Mouse (Mus musculus) liver, embryonic 14.5 days (tissue): ENCODE data around the gene Hpgds. TPM values are rescaled to one million over a fixed set of nuclear protein-coding genes. Genes with fewer than 3 reads are reported as not detected.
A peak's percentile ranks its signal among the peaks of the same experiment; 100 is the strongest.

Experiments used
- ATAC-seq: fragments of 200-750 bp; cut with Nextera tagmentation; 2 replicates; pipeline ENCODE4 v1.8.0; 2017; ENCODE audit warnings: moderate number of reproducible peaks, mild to moderate bottlenecking, moderate library complexity; ENCODE audit not compliant: insufficient read depth
- DNase-seq, 3 experiments: peaks; one replicate each; pipeline ENCODE4 v3.0.0-alpha.2; 2012 to 2013; ENCODE audit warnings: low read depth in 3 of 3, low spot score in 3 of 3
- H3K27ac ChIP-seq: fragments of 300-500 bp; sonication (generic); 2 replicates; pipeline ENCODE4 v1.5.1; 2014; ENCODE audit warnings: moderate library complexity, mild to moderate bottlenecking, control low read depth, inconsistent platforms
- H3K27me3 ChIP-seq: fragments of 300-500 bp; sonication (generic); 2 replicates; pipeline ENCODE4 v1.6.1; 2014; ENCODE audit warnings: mild to moderate bottlenecking, low read length, moderate library complexity; ENCODE audit not compliant: control insufficient read depth, insufficient read depth
- H3K36me3 ChIP-seq: fragments of 300-500 bp; sonication (generic); replicated peaks from 2 replicates; pipeline ENCODE4 v1.6.1; 2014; ENCODE audit warnings: low read depth; ENCODE audit not compliant: control insufficient read depth, insufficient read depth
- H3K4me1 ChIP-seq, 2 experiments: fragments of 200-500 bp in 1 of 2; fragments of 300-500 bp in 1 of 2; sonication (generic) in 1 of 2; replicated peaks; 2 replicates each; pipeline ENCODE4 v1.6.1; 2012 to 2014; ENCODE audit warnings: antibody characterized with exemption in 1 of 2, inconsistent platforms in 1 of 2, low read length in 1 of 2; ENCODE audit not compliant: control insufficient read depth in 2 of 2, insufficient read depth in 2 of 2
- H3K4me2 ChIP-seq: fragments of 300-500 bp; sonication (generic); 2 replicates; pipeline ENCODE4 v1.6.1; 2014; ENCODE audit warnings: low read depth, mild to moderate bottlenecking, control low read depth, moderate library complexity
- H3K4me3 ChIP-seq, 2 experiments: fragments of 200-500 bp in 1 of 2; fragments of 300-500 bp in 1 of 2; sonication (generic) in 1 of 2; 2 replicates each; pipeline ENCODE4 v1.5.1; 2012 to 2014; ENCODE audit warnings: low read depth in 2 of 2, low read length in 2 of 2, mild to moderate bottlenecking in 2 of 2, control low read depth in 1 of 2, inconsistent platforms in 1 of 2, moderate library complexity in 1 of 2; ENCODE audit not compliant: insufficient read depth in 1 of 2
- H3K9ac ChIP-seq: fragments of 300-500 bp; sonication (generic); replicated peaks from 2 replicates; pipeline ENCODE4 v1.6.1; 2014; ENCODE audit warnings: mild to moderate bottlenecking, control low read depth, moderate library complexity
- H3K9me3 ChIP-seq: fragments of 300-500 bp; sonication (generic); 2 replicates; pipeline ENCODE4 v1.6.1; 2016; ENCODE audit warnings: low read length, mixed read lengths; ENCODE audit not compliant: control insufficient read depth
- CTCF ChIP-seq: IDR thresholded peaks from 2 replicates; pipeline ENCODE4 v1.5.1; 2016; ENCODE audit warnings: antibody characterized with exemption, low read depth, control low read depth
- EP300 ChIP-seq: IDR thresholded peaks from 2 replicates; pipeline ENCODE4 v1.6.1; 2016; ENCODE audit warnings: antibody characterized with exemption, low read depth
- WGBS: fragments of 180-500 bp; shearing (Covaris S2); extraction: QIAGEN DNeasy Blood & Tissue Kit; methylation state at CpG from one replicate; pipeline ENCODE4 v1.1.7; 2014; ENCODE audit not compliant: insufficient replicate concordance; 5-methylcytosine and 5-hydroxymethylcytosine counted together
- polyA plus RNA-seq, 2 experiments: library from polyadenylated mRNA; depleted of rRNA in 1 of 2; stranded (reverse) in 1 of 2; unstranded in 1 of 2; fragments of >200 nt; fragmentation: Nextera tagmentation in 1 of 2; extraction: Ambion mirVana in 1 of 2; gene quantifications; 2 replicates each; pipeline versions ENCODE4 v1.2.1 to v1.2.3; 2012 to 2014

Hpgds gene
- polyA plus RNA-seq, 2 experiments: 1.7 to 4.1 TPM

DNA sequence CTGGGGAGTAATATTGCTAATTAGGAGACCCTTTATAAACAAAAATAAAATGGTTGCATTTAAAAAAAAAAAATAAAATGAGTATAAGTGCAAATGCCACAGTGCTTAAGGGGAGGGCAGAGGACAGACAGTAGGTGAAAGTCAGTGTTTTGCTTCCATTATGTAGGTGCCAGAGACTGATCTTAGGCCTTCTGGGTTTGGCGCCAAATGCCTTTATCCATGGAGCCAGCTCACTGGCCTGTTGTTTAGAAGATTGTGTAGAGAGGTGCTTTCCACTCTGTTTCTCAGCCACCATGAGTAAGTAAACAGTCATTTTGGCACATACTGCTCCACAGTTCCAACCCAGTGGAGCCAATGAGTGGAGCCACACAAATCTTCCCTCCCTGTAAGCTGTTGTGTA lies 27.2 kb downstream of the Hpgds start:
- H3K36me3 ChIP-seq: peaks cover 9% of the 10 kb centered on the region
- no peak for DNase-seq
- ATAC-seq: no peak
- H3K9me3 ChIP-seq: no peaks in the 10 kb centered on the region
- H3K4me2 ChIP-seq: no peak overlapping the region
- TF ChIP-seq CTCF (no peak), EP300 (no peak)
- no peaks in the 10 kb centered on the region for H3K4me1 ChIP-seq
- no peak overlapping the region for H3K27ac ChIP-seq
- WGBS: 89% methylated on average over 1 of the region's 1 CpGs
- no peak overlapping the region for H3K9ac ChIP-seq
- no peak overlapping the region for H3K4me3 ChIP-seq
- no peaks in the 10 kb centered on the region for H3K27me3 ChIP-seq

DNA sequence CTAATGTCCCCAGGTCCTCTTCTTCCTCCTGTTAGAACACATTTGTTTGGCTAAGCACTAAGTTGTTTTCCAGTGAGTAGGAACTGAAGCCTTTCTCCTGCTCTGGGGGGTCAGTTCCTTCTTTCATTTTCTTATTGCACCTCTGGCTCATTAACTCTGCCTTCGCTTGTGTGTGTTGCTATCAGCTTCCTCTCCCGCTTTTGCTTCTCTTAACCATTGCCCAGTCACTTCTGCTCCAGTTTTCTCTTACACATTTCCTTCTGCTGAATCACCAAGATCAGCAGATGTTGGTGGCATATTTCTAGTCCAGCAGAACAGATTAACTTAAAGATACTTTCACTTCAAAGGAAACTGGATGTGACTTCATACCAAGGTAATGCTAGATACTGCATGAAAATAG lies 29.8 kb downstream of the Hpgds start:
- TF ChIP-seq CTCF: no peak
- no peak for TF ChIP-seq EP300
- Histone ChIP-seq H3K4me3 (no peak overlapping the region), H3K9me3 (no peaks in the 10 kb centered on the region), H3K27ac (no peak overlapping the region), H3K9ac (no peak overlapping the region), H3K4me2 (no peak overlapping the region), H3K27me3 (no peaks in the 10 kb centered on the region), H3K4me1 (no peaks in the 10 kb centered on the region), H3K36me3 (peaks cover 9% of the 10 kb centered on the region)
- ATAC-seq (no peak), DNase-seq (no peak)
- 74% methylated on average over 2 of the region's 2 CpGs for WGBS

DNA sequence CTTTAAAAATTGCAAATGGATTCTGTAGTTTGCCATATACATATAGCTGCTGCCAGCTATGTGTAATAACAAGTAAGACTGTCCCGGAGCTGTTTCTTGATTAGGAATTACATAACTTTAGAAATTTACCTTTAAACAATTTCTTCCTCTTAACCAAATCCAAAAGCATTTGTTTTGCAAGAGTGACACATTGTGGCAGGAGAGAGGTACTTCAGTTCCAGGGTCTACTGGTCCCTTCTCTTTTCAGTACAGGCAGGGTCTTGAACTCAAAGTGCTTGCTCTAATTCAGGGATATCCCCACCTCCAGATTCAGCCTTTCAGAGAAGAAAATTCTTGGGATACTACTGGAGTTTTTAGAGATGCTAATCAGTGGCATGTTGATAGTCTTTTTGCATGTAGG lies 65.6 kb downstream of the Hpgds start:
- H3K27me3 ChIP-seq: no peaks in the 10 kb centered on the region
- no peaks in the 10 kb centered on the region for H3K4me1 ChIP-seq
- DNase-seq: no peak
- H3K9ac ChIP-seq: no peak overlapping the region
- H3K4me2 ChIP-seq: no peak overlapping the region
- TF ChIP-seq CTCF: peak; percentile 12; the same call in 1 of the 2 replicates
- TF ChIP-seq EP300: no peak
- 62% methylated on average over 1 of the region's 1 CpGs for WGBS
- no peaks in the 10 kb centered on the region for H3K9me3 ChIP-seq
- no peak for ATAC-seq
- H3K36me3 ChIP-seq: peaks cover 7% of the 10 kb centered on the region
- H3K4me3 ChIP-seq: no peak overlapping the region
- no peak overlapping the region for H3K27ac ChIP-seq

DNA sequence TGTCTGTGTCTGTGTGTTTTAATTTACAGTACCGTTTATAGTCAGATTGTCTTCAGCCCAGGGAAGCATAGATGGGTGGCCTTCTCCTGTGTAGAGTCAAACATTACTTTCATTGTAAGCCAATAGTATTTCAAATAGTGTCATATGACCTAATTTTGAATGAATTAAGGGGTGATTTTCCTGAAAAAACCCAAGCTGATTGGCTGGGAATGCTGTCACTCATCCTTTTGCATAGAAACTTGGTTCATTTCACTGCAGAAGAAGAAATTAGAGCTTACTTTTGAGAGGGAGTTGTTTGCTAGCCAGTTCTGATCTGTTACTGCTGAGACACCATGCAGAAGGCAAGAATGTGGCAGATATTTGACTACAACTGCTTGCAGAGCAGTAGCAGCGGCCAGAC lies 69.5 kb downstream of the Hpgds start:
- ATAC-seq (no peak), DNase-seq (no peak)
- no peak overlapping the region for H3K9ac ChIP-seq
- no peak for TF ChIP-seq CTCF
- WGBS: 88% methylated on average over 2 of the region's 2 CpGs
- H3K27me3 ChIP-seq: no peaks in the 10 kb centered on the region
- no peak overlapping the region for H3K27ac ChIP-seq
- H3K36me3 ChIP-seq: peaks cover 20% of the 10 kb centered on the region
- H3K4me1 ChIP-seq: no peaks in the 10 kb centered on the region
- H3K4me2 ChIP-seq: no peak overlapping the region
- no peaks in the 10 kb centered on the region for H3K9me3 ChIP-seq
- H3K4me3 ChIP-seq: no peak overlapping the region

Other genes with a start within 250 kb of the Hpgds start
- 10.3 and 14.2 TPM in 2 replicates for gene Smarcad1, start 102.3 kb downstream of the Hpgds start, polyA plus RNA-seq (2012; rRNA removed)
- gene Smarcad1, start 102.3 kb downstream of the Hpgds start, polyA plus RNA-seq (2014; fragmentation: Nextera tagmentation; extraction: Ambion mirVana): 17.6 and 18.7 TPM in 2 replicates
- not detected in 2 replicates for gene C130060K24Rik, start 236.2 kb upstream of the Hpgds start, polyA plus RNA-seq (2012; rRNA removed)
- gene C130060K24Rik, start 236.2 kb upstream of the Hpgds start, polyA plus RNA-seq (2014; fragmentation: Nextera tagmentation; extraction: Ambion mirVana): not detected in 2 replicates